Mouse (Mus musculus) brain, embryonic 14.5 days (tissue): ENCODE measurements around the gene Schip1.

Experiments
- CTCF ChIP-seq: fragments of 200-500 bp; IDR thresholded peaks from 2 replicates; pipeline ENCODE4 v1.5.1; 2012; ENCODE audit warnings: inconsistent platforms, mild to moderate bottlenecking, moderate library complexity, borderline replicate concordance; ENCODE audit not compliant: insufficient read depth, insufficient read length; ENCODE audit errors: extremely low read depth
- POLR2A ChIP-seq: fragments of 200-500 bp; IDR thresholded peaks from 2 replicates; pipeline ENCODE4 v1.6.1; 2012; ENCODE audit warnings: mild to moderate bottlenecking, inconsistent platforms, borderline replicate concordance; ENCODE audit not compliant: poor library complexity, insufficient read depth, insufficient read length, severe bottlenecking; ENCODE audit errors: extremely low read depth

DNA sequence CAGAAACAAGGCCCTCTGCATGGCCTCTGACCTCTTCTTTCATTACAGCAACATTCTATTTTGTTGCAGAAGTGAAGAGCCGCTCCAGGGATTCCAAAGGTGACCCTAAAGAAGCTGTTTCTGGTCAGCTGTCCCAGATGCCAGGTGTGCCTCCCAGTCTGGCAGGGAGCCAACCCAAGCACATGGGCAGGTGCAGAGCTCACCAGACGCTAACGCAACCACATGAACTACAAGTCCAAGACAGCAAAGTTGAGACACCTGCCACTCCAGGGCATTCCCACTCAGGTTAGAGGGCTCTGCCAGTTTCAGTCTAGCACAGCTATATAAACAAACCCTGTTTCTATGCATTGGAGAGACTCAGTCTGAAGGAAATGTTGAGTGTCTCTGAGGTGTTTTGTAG lies 288.9 kb downstream of the Schip1 start:
- no peak for TF ChIP-seq POLR2A
- no peak for TF ChIP-seq CTCF
